Mouse (Mus musculus) thymus, postnatal 25 days (tissue): ENCODE data around the gene Ankrd28.
A peak's percentile ranks its signal among the peaks of the same experiment; 100 is the strongest.

Experiments
- DNase-seq: peaks from one replicate; pipeline ENCODE4 v3.0.0; 2022

The Ankrd28 gene

DNA sequence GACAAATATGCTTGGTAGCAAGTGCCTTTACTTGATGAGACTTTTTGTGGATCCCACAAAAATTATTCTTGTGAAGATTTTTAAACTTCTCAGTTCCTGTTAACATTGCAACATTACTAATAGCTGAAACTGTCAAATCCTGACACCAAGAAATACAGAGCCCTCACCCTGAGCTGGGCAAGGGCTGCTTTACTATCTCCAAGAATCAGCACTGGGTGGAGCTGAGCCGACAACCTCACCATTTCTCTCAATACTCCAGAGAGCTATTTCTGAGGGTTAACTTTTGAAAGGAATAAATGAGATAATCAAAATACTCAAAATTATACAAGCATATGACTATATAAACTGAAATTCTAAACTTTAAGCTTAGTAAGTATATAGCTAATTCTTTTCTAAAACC is 121.1 kb downstream of the Ankrd28 start:
- DNase-seq: no peak

DNA sequence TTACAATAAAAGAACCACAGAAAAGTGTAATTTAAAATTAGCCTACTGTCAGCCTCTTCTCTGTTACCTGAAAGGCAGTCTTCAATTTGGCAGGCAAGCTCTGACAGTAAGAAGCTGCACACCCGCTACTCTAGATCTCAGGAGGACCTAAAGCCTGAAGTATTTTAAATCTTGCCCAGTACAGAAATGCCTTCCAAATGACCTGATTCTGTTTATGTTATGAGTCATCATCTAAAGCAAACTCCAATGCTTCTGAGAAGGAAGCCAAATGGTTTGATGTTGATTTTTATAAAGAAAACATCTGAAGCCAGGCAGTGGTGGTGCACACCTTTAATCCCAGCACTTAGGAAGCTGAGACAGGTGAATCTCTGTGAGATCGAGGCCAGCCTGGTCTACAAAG is 130.1 kb downstream of the Ankrd28 start:
- DNase-seq: no peak

DNA sequence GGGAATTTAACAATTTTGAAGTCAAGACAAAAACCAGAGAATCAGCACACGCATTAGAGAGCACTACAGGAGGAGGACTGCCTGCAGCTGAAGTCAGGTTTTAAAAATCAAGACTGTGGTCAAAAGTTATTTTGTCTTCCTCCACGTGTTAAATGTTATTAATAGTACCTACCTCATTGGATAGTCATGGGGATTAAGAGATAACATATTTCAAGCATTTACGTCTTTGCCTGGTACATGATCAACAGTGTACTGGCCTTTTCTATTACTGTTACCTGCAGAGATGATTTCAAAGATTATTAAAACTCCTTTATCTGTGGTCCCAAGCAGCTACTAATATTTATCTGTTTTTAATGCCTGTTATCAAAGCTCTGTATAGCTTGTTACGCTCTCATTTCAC is 132.7 kb downstream of the Ankrd28 start:
- no peak for DNase-seq

DNA sequence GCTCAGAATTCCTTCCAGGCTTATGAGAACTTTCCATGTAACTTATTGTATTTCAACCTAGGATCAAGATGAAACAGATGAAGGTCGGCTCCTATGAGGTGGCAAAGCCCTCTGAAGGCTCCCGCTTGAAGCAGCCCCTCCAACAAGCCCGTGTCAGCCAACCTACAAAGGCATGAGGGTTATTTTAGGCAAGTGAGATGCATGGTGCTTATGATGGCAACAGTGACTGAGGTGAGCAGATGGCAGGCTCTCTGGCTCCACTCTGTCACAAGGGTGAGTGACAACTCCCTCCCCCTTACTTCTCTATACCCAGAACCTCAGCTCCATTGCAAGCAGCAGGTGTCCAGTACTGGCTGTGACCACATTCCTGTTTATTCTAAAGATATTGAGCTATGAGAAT is 133.1 kb downstream of the Ankrd28 start:
- no peak for DNase-seq

DNA sequence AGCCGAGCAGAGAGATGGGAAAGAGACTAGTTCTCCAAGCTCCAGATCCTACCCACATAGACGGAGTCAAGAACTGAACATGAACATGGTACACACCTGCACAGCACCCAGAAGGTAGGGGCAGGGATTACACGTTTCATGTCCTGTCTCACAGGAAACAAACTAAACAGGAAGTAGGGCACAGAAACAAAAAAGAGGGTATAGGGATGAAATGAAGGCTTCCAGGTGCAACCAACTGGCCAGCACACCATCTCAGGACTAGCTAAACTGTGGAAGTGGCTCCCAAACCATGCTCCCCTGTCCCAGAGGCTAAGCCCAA is 133.5 kb downstream of the Ankrd28 start:
- peak; percentile 46 for DNase-seq

DNA sequence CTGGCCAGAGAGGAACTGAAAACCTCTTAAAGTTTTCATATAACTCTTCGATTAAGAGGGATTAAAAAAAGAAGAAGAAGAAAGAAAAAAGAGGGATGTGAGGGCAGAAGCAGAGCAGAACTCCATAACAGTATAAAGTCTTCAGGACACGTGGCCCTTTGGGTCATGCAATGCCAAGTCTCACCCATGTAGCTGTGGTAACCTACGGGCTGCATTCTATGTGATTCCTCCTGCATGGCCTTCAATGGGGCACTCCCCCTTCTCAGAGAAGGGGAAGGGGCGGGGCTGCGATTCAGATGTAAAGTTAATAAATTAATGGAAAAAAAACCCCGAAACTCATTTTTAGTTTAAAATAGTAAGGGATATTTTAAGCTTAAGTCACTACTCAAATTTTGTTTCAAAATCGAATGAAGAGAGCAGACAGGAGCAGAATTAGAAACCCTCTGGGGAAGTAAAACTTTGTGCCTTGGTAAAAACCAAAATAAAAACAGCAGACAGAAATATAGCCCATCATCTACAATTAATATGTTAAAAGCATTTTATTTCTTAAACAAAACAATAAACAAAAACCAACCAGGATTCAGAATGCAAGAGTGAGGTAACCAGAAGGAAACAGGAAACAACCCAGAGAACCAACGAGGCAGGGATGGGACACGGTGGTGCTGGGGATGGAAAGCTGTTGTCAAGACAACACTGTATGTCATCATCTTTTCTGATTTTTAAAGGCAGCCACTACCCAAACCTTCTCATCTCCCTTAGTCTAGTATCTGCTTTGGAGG is 134.1 kb downstream of the Ankrd28 start:
- DNase-seq: no peak

DNA sequence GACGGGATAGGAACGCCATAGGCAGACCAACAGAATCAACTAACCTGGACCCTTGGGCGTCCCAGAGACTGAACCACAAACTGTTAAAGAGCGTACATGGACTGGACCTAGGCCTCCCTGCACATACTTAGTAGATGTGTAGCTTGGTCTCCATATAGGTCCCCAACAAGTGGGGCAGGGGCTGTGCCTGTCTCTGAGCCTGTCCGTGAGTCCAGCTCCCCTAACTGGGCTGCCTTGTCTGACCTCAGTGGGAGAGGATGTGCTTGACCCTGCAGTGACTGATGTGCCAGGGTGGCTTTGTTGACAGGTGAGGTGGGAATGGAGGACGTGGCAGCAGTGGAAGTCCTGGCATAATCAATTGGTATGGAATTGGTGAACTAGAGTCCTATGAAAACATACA is 137.9 kb downstream of the Ankrd28 start:
- no peak for DNase-seq

DNA sequence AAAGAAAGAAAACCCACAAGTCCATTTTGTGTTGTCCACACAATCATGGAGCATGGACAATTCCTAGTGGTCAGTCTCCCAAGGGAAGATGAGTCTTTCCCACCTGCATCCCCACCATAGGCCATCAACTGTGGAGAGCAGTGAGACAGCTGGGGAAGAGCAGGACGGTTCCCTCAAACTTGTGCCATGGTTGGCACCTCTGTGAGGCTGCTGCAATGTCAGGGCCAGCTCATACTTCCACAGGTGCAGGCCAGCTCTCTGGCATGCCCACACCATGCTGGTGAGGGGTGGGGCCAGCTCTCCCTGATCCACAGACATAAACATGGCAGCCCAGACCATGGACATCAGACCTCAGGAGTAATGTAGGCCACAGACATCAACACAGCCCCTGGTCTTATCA is 144.2 kb downstream of the Ankrd28 start:
- DNase-seq: no peak

DNA sequence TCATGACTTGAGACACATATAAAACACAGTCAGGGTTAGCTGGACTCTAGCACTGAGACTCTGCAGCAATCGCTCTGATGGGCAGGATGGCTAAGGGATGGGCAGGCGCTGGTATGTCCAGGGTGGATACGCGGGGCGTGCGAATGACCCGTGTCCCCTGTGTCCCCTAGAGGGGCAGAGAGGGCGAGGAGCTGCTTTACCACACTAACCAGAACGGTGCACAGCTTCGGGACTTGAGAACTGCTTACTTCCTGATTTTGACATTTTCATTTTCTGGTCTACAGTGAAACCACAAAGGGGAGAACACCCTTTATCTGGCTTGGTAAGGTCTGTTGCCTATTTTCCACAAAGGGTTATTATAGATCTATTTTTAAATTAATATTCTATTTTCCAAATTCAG is 144.8 kb downstream of the Ankrd28 start:
- DNase-seq: peak; percentile 40

DNA sequence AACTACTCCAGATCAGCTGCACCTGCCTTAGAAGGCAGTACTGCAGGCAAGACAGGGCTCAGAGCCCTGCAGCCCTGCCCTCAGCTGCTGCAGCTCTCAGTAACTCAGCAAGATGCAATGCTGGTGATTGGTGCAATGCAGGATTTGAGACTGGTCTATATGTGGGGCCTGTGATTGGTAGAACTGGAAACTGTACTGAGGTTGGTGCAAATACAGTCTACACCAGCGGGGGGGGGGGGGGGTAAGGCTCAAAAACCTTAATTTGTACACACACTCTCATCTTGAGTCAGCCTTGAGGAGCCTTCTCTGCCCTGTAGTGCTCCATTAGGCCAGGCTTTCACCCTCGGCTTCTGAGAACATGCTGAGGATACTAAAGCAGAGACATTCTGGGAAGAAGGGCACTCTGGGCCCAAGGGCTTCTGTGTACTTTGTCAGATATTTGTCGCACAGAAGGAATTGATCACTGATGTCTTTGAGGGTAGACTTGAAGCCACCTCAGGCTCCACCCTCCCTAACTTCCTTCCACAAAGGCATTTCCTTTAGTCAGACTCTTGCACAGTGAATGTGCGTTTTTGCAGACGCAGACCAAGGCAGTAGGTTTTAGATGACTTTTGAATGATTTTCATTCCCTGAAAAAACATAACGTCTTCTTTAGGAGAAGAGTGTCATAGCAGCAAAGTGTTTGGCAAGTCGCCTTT is 146.0 kb downstream of the Ankrd28 start:
- DNase-seq: no peak

DNA sequence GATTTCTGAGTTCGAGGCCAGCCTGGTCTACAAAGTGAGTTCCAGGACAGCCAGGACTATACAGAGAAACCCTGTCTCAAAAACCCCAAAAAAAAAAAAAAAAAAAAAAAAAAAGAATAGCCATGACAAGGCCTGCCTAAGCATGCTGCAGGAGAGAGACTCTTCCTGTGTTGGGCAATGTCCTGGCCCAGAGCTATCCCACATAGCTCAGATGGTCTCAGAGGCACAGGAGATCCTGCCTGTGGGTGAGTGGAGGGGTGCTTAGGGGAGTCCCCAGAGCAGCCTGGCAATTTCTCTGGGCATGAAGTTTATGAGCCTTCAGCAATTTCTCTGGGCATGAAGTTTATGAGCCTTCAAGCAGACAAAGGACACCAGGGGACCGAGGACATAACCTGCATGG is 146.8 kb downstream of the Ankrd28 start:
- DNase-seq: no peak

DNA sequence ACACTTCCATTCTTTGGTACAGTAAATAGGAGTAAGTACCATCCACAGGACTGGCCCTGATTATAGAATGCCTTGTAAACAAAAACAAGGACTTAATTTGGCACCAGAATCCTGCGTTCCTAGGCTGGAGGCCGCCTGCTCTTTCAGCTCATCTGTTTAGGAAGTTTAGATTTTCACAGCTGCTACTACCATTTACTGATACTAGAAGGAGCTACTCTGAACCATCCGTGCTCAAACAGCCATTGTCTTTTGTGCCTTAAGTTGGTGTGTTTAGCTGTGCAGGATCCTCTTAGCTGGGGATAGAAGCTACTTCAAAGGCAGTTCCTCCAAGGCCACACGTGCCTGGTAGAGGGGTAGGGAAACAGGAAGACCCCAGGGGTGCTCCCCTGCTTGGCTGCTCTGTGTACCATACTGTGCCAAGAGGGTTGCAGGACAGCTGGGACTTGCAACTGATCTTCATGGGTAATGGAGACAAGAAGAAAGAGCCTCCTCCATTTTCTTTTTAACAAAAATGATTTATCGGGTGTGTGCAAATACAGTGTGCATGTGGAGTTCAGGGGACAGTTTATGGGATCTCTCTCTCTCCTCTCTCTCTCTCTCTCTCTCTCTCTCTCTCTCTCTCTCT is 148.4 kb downstream of the Ankrd28 start:
- no peak for DNase-seq

DNA sequence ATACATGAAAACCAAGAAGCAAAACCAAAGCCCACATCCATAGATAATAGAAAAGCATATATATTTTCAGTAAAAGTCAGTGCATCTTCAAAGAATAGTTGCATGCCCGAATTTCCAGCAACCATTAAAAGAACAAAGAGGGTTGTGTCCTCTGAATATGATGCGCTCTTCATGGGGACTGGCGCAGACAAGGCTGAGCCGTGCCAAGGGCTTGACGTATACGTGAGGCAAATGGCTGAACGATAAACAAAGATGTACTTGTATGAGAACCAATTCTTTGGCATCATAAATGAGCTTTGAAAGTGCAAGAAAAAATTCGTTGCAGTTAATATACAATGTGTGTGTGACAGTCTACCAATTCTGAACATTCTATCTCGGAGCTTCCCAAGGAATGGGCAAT is 149.2 kb downstream of the Ankrd28 start:
- no peak for DNase-seq

DNA sequence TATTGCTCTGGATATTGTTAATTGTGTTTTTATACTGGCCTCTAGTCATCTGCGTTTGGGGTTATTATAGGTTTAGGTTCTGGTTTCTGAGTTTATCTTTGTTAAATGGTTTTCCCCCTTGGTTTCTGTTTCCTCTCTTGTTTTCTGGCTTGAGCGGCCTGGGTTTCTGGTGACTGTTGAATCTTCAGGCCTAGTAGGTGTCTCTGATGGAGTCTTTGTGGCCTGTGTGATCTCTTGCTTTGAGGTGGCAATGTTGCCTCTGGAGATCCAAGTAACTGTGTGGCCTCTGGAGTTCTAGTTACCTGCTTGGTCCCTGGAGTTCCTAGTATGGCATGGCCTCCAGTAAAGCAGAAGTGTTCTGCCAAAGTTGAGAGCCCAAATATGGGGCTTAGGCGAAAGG is 149.8 kb downstream of the Ankrd28 start:
- no peak for DNase-seq

DNA sequence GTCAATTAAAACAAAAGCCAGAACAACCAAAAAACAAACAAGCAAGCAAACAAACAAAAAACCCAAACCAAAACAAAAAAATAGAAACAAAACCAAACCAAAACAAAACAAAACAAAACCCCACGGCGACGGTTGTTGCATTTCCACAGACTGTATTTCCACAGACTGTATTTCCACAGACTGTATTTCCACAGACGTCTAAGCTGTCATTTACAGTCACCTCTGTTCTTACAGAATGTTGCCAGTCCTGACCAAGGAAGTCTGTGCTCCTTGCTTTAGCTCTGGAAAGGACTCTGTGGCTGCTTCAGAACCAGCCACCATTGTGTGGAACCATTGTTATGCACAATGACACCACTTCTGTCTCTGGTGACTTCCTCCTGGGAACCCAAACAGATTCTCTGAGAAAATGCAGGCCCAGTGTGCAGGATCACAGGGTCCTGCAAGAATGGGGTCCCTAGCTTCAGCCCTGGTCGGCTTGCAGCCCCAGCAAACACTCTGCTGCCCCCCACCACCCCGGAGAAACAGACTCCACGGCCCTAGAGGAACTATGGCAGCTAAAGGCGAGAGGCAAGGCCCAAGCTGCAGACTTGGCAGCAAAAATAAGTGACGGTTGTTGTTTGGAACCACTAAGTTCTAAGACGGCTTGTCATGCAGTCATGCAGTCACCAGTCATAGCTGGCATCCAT is 158.7 kb downstream of the Ankrd28 start:
- DNase-seq: no peak

DNA sequence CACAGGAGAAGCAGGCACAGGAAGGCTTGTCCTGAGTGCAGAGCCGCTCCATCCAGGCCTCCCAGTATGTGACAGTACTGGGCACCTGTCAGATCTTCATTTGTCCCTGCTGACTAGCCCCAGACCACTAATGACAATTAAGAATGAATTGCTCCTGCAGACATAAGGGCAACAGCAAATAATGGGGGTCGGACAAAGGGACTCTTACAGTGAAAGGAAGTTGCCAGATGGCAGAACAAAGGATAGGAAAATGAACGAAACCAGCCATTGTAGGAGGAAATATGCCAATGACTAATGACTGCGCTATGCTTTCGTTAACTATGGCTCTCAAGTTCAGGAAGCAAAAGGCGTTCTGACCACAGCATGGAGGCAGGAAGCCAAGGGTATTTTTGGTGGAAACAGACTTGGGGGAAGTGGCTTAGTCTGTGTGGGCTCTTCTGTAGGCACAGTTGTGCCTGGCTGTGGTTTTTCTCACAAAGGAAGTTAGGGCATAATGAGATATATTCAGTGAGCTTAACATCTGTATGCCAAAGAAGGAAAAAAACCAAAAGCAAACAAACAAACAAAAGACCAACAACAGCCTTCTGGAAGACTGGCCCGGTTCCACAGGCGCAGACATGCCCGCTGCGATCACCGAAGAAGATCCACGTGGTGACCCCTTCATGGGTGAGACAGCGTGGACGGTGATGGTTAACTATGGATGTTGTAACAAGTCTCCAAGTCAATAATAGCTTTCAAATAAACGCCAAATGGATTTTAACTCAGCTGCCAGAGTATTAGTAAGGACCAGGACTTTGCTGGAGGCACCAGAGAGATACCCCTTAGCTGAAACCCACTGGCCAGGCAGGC is 160.6 kb downstream of the Ankrd28 start:
- DNase-seq: peak; percentile 64

DNA sequence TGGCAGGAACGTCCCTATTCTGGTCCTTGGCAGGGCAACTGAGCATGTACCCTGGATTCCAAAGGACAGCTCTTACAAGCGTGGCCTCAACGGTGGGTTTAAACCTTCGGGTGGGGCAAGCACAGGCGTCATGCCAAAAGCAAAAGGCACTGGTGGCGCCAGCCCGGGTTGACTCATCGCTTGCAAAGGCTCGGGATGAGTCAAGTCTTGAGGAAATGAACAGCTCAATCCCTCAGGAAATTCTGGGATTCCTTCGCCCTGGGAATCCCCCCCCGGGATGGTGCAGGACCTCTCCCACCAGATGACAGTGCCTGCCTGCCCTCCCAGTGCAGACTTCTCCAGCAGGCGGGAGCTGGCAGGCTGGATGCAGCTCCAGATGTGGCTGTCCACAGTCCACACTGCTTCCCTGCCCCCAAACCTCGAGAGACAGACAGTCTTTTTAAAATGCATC is 161.3 kb downstream of the Ankrd28 start:
- peak; percentile 49 for DNase-seq

DNA sequence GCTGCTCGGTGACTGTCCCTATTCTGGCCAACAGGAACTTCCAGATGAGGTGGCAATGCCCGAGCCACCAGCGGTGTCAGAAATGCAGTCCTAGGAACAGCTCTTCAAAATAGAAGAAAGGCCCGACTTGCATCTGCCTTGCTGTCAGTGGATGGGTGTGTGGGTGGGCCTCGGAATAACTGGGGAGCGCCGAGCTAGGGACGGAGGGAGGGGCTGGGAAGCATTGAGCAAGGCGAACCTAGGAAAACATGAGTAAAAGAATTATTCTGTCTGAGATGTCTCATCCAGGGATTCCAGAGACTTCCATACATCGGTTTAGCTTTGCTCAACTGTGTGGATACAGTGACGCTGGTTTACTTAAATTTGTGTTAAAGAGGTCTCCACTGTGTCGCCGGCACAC is 162.1 kb downstream of the Ankrd28 start:
- DNase-seq: no peak

DNA sequence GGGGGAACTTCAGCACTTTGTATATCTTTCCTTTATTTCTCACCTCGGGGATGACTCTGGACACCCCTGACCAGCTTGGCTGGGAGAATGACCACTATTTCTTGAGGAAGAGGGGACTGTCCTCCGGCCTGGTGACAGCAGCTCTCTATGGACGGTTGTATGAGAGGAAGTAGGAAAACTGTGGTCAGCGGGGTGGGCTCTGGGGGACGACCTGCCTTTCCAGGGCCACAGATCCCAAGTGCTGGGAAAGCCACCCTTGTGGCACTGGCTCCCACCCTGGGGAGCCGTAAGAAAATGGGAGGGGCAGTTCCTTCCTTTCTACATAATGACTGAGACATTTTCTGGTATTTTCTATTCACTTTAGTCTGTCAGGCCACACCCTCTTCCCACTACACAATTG is 162.7 kb downstream of the Ankrd28 start:
- no peak for DNase-seq

DNA sequence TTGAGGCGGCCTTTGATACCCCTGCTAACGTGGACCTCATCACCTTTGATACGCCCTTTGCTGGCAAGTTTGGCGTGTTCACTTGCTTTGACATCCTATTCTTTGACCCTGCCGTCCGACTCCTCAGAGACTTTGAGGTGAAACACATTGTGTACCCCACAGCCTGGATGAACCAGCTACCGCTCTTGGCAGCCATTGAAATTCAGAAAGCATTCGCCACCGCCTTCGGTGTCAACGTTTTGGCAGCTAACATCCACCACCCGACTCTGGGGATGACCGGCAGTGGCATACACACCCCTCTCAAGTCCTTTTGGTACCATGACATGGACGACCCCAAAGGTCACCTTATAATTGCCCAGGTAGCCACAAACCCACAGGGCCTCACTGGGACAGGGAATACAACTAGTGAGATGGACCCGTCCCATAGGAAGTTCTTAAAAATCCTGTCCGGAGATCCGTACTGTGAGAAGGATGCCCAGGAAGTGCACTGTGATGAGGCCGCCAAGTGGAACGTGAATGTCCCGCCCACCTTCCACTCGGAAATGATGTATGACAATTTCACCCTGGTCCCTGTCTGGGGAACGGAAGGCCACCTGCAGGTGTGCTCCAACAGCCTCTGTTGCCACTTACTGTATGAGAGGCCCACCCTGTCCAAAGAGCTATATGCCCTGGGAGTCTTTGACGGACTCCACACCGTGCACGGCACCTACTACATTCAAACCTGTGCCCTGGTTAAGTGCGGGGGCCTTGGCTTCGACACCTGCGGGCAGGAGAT is 163.3 kb downstream of the Ankrd28 start:
- DNase-seq: no peak

DNA sequence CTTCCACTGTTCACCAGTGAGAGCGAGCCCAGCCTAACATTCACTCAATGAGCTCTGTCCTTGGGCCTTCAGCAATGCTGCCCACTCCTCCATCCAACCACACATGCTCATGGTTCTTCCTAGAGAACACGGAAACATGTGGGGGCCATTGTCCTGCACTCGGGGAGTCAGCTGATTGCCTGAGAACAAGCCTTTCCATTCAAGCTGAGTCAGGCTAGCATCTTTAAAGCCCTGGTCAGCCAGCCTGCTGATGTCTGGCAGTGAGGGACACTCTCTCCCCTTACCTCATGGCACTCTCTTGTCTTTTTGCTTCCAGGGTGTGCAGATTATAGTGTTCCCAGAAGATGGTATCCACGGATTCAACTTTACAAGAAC is 164.9 kb downstream of the Ankrd28 start:
- no peak for DNase-seq
